Mouse (Mus musculus) gastrocnemius, postnatal 4 days (tissue): ENCODE measurements around the gene H2-Q7. TPM values are rescaled to one million over a fixed set of nuclear protein-coding genes. Genes with fewer than 3 reads are reported as not detected.
"Not testable (repeated sequence)": the region's sequence is repeated elsewhere in the genome, so short reads cannot be mapped to it uniquely, and the experiment has no call there.

Source experiments
- DNase-seq, 2 experiments: peaks; one replicate each; pipeline ENCODE4 v3.0.0; 2021 to 2022; ENCODE audit warnings: low spot score in 2 of 2, mixed read lengths in 2 of 2
- total RNA-seq, 2 experiments: library from RNA; stranded (reverse); gene quantifications; 2 replicates each; pipeline ENCODE4 v1.2.3; 2021

Gene H2-Q7
- total RNA-seq, 2 experiments from 2014 or later, result 0.71 to 1.0 TPM

DNA sequence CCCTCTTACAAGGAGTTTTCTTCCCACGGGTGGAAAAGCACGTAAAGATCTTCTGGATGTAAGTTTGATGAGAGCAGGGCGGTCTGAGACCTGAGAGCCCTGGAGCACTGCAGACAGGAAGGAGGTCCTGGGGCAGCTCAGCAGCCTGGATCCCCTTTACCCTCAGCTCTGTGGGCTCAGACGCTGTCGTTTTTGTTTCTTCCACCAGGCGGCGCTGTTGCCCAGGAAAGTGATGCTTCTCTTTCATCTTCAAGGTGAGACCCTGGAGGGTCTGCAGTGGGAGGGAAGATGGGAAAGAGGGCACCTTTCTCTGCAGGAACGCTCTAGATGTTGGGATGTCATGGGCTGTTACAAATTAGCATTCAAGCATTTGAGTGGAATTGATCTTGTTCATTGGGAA, 4.1 kb upstream of the H2-Q7 start:
- not testable (repeated sequence) for DNase-seq

DNA sequence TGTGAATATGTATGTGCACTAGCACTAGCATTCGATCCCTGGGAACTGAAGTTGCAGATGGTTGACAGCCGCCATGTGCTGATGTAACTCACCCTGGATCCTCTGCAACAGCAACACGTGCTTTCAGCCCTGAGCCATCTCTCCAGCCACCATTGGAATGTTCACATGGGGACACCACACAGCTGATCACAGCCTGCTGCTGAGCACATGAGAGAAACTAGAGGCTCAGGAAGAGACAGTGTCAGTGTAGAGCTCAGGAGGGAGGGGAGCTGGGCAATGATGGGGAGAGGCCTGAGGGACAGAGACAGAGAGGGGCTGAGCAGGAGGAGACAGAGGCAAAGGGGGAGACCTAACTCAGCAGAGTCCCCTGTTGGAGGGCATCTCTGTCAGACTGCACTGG, 3.4 kb upstream of the H2-Q7 start:
- DNase-seq, result not testable (repeated sequence)

DNA sequence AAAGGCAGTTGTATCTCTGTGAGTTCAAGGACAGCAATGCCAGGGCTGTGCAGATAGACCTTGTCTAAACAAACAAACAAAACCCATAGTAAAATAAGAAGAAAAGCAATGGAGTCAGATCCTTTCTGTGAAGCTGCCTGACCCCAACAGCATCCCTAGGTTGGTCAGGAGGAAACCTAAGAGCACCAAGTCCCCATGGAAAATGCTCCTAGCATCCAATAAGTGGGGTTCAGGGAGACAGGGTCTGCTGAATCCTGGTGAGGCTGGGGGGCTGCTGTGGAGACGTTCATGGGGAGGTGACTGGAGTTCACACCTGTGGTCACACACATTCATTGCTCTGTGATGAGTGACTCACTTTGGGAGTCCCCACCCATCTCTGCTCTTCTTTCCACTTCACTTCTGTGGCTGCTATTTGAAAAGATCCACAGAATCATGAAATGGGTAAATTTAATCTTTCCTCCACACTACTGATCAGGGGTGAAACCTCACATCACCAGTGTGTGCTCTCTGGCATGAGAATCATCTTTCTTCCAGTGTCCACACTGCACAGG, 1.5 kb upstream of the H2-Q7 start:
- DNase-seq, result not testable (repeated sequence)

DNA sequence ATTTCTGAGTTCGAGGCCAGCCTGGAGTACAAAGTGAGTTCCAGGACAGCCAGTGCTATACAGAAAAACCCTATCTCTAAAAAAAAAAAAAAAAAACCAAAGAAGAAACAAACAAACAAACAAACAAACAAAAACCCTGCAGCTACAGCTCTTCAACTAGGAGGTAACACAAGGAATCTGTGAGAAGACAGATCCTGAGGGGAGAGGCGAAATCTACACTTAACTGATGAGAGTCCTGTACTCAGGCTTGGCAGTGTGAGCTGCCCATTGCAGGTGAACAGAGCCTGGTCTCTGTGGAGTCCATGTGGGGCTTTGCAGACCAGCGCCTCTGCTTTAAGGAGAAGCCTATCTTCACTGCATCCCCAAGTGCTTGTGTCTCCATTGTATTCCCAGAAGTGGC, 560 bp upstream of the H2-Q7 start:
- peak in 1 of 2 experiments; percentile 7 for DNase-seq

DNA sequence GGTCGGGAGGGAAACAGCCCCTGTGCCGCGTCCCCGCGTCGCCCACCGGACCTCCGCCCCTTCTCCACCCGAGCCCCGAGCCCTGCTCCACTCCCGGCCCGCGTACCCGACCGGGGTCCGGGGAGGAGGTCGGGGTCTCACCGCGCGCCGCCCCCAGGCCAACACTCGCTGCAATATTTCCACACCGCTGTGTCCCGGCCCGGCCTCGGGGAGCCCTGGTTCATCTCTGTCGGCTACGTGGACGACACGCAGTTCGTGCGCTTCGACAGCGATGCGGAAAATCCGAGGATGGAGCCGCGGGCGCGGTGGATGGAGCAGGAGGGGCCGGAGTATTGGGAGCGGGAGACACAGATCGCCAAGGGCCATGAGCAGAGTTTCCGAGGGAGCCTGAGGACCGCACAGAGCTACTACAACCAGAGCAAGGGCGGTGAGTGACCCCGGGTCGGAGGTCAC, 366 bp downstream of the H2-Q7 start:
- DNase-seq, result not testable (repeated sequence)

DNA sequence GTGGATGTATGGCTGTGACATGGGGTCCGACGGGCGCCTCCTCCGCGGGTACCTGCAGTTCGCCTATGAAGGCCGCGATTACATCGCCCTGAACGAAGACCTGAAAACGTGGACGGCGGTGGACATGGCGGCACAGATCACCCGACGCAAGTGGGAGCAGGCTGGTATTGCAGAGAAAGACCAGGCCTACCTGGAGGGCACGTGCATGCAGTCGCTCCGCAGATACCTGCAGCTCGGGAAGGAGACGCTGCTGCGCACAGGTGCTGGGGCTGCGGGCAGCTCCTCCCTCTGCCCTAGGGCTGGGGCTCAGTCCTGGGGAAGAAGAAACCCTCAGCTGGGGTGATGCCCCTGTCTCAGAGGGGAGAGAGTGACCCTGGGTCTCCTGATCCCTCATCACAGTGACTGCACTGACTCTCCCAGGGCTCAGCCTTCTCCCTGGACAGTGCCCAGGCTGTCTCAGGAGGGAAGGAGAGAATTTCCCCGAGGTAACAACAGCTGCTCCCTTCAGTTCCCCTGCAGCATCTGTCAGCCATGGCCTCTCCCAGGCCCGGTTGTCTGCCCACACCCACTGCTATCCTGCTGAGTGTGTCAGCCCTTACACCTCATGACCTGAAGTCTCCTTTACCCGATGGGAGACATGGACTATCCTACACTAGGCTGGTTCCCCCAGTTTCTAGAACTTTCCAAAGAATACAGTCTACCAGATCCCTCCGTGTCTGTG, 1.1 kb downstream of the H2-Q7 start:
- not testable (repeated sequence) for DNase-seq

DNA sequence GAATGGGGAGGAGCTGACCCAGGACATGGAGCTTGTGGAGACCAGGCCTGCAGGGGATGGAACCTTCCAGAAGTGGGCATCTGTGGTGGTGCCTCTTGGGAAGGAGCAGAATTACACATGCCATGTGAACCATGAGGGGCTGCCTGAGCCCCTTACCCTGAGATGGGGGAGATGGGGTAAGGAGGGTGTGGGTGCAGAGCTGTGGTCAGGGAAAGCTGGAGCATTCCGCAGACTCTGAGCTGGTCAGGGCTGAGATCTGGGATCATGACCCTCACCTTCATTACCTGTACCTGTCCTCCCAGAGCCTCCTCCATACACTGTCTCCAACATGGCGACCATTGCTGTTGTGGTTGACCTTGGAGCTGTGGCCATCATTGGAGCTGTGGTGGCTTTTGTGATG, 3.4 kb downstream of the H2-Q7 start:
- not testable (repeated sequence) for DNase-seq

DNA sequence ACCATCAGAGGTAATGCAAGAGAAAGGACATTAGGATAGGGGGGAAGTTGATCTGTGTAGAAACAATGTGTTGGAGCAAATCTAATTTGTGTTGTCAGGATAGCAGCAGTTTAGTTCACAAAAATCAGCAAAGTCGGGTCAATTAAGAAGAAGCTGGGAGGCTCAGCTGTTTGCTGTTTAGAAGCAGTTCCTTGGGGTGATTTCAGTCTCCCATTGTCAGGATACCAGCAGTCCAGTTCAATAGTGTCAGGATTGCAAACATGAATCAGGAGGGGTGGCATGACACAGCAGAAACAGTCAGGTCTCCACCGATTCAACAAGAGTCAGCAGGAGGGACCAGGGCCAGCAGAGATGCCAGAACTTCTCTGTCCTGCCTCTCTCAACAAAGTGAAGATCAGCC, 5.6 kb downstream of the H2-Q7 start:
- DNase-seq, result not testable (repeated sequence)

DNA sequence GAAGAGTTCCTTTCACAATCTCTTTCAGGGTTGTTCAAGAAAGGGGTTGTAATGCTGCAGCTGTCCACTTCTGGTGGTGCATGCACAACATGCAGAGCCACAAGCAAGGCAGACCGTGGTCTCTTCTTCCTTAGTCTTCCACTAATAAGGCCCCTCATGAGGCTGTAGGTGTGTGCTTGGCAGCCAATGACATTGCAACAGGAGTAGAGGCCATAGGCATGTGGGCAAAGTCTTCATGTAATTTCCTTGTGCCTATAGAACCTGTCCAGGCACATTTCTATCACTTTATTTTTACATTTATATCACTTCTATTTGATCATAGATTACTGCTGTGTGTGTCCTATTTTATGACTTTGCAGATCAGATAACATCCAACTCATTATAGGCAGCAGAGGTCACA, 19.3 kb downstream of the H2-Q7 start:
- not testable (repeated sequence) for DNase-seq

DNA sequence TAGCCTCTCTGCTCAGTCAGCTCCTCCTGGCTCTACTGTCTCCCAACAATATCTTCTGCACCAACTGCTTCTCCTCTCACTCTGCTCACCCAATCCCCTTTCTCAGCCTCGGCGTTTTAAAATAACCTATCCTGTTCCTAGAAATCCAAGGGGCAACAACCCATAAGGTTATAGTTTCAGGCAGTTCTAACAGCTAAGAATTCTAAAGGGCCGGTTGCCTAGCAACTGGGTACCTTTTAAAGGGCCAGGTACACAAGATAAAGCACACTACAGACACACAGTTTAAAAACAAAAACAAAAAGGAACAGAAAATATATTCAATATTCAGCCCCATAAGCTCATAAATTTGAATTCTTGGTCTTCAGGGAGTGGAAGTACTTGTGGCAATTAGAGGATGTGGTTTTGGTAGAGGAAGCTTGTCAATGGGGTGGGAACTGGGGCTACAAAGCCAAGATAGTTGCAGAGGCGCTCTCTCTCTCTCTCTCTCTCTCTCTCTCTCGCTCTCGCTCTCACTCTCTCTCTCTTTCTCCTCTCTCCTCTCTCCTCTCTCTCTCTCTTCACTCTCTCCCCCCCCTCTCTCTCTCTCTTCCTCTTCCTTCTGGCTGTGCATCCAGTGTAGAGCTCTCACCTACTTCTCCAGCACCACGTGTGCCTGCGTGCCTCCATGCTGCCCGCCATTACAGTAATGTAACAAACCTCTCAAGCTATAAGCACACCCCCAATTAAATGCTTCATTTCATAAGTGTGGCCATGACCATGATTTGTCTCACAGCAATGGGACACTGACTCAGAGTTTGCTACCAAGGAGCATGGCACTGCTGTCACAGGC, 21.8 kb downstream of the H2-Q7 start:
- not testable (repeated sequence) for DNase-seq

DNA sequence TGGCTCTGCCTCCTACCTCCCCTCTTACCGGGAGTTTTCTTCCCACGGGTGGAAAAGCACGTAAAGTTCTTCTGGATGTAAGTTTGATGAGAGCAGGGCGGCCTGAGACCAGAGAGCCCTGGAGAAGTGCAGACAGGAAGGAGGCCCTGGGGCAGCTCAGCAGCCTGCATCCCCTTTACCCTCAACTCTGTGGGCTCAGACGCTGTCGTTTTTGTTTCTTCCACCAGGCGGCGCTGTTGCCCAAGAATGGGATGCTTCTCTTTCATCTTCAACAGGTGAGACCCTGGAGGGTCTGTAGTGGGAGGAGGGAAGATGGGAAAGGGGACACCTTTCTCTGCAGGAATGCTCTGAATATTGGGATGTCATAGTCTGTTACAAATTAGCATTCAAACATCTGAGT, 26.7 kb downstream of the H2-Q7 start:
- DNase-seq, result not testable (repeated sequence)

DNA sequence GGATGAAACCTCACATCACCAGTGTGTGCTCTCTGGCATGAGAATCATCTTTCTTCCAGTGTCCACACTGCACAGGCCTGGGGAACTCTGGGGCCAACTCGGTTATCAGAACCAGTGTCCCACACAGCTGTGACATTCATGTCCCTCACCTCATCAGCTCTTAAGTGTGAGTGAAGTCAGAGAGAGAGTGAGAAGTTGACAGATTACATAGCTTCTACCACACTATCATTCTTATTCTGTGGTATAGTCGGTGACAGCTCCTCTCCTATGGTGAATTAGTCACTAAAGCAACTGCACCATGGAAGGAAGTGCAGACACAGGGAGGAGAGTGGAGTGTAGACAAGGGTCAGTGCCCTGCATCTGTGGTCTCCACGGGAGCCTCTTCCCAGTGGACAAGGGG, 30.0 kb downstream of the H2-Q7 start:
- DNase-seq, result not testable (repeated sequence)

DNA sequence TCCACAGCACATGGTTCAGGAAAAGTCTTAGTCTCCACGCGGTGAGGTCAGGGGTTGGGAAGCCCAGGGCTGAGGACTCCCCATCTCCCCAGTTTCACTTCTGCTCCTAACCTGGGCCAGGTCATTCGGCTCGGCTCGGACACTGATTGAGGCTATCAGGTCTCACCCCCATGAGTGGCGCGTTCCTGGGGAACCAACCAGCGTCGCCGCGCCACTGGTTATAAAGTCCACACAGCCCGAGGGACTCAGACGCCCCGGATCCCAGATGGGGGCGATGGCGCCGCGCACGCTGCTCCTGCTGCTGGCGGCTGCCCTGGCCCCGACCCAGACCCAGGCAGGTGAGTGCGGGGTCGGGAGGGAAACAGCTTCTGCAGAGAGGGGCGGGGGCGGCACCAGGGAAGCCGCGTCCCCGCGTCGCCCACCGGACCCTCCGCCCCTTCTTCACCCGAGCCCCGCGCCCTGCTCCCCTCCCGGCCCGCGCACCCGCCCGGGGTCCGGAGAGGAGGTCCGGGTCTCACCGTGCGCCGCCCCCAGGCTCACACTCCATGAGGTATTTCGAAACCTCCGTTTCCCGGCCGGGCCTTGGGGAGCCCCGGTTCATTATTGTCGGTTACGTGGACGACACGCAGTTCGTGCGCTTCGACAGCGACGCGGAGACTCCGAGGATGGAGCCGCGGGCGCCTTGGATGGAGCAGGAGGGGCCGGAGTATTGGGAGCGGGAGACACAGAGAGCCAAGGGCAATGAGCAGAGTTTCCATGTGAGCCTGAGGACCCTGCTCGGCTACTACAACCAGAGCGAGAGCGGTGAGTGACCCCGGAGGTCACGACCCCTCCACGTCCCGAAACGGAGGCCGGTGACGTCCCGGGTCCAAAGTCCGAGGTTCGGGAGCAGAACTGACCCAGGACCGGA, 31.1 kb downstream of the H2-Q7 start, which contains the start of gene H2-Q10:
Gene H2-Q10, plus strand, starts transcription at position 248 of the 910 bp plus-strand sequence.
- no peak for DNase-seq

DNA sequence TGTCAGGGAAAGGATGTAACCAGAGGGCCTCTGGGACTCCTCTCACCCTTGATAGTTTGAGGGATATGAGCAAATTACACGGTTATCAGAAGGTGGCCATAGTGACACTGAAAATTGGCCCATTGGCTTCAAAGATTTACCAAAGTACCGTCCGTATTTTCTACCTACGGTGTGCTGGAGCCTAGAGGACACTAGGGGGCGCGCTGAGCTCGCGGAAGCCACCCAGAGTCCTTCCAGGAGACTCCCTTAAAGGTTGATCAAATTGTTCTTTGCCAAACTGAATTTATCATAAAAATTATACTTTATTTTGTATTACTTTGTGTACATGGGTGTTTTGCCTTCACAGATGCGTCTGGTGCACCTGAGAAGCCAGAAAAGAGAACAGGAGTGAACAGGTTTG, 45.1 kb downstream of the H2-Q7 start:
- DNase-seq, result peak in 1 of 2 experiments; percentile 63

DNA sequence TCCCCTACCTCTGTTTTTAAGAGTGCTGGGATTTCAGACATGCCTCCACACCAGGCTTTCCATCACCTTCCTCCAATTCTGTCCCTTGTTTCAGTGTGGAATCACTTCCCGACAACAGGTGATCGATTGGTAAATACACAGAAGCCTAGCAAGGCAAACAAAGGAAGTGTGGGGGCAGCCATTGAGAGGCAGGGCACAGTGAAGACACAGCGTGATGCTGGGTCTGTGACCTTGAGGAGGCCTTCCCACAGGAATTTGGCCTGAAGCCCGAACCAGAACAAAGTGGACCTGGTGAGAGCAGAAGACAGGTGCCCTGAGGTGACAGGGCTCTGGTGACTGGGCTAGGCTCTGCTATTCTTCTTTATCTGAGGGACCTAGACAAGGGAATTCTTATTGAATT, 46.7 kb downstream of the H2-Q7 start:
- DNase-seq, result no peak

DNA sequence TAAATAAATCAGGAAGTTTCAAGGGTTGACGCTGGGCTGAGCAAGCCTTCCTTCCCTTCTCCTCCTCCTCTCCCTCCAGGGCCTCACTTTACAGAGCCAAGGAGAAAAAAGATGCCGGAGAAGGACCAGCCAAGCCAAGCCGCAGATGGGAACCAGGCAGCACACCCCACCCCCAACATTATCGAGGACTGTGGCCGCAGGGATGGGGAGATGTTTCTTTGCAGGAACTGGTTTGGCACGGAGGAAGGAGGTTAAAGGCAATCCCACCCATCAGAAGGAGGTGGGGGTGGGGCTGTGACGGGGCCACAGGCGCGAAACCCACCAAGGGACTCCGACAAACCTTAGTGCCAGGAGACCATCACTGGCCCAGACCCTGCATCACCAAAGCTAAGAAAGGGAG, 47.8 kb downstream of the H2-Q7 start:
- no peak for DNase-seq

DNA sequence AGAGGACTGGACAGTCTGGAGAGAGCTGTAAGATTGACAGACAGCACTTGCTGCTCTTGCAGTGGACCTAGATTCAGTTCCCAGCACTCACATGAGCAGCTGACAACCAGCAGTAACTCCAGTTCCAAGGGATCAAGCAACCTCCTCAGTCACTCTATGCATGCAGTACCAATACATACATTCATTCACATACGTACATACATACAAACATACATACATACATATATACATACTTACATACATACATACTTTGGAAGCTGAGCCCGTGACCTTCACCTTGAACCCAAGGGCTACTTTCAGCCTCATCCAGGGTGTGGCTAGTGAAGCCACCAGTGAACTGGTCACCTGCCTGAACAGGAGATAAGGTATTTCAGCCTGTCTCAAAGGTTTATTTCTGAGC, 49.1 kb downstream of the H2-Q7 start:
- no peak for DNase-seq

DNA sequence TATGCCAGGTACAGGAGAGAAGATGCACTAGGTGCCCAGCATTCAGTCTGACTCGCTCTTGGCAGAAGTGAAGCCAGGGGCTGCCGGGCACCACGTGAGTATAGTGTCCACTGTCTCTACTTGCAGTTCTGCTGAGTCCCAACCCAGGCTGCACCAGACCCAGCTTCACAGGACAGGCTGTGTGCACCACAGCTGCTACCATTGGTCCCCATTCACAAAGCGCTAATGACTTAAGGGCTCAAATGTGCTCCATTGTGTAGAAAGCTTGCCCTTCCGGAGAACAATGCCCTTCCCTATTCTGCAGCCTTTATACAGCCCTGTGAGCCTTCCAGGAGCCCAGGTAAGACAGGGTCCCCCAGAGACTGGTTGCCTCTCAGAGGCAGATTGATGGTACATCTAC, 51.4 kb downstream of the H2-Q7 start:
- no peak for DNase-seq
